Mouse (Mus musculus) ES-E14 (cell line): ENCODE data around the gene Plcl1. TPM values are rescaled to one million over a fixed set of nuclear protein-coding genes. Genes with fewer than 3 reads are reported as not detected.
A peak's percentile ranks its signal among the peaks of the same experiment; 100 is the strongest.

Experiments
- DNase-seq: peaks from one replicate; pipeline ENCODE4 v3.0.0-alpha.2; 2013; ENCODE audit warnings: low read depth, low spot score
- H3K27ac ChIP-seq: 2 replicates; pipeline ENCODE4 v1.5.1; 2012; ENCODE audit warnings: low read depth, mild to moderate bottlenecking, low read length, moderate library complexity, mixed read lengths; ENCODE audit not compliant: poor library complexity, insufficient read depth, severe bottlenecking
- H3K36me3 ChIP-seq: 2 replicates; pipeline ENCODE4 v1.6.1; 2012; ENCODE audit warnings: mild to moderate bottlenecking, low read length, moderate library complexity, mixed read lengths; ENCODE audit not compliant: control insufficient read depth, poor library complexity, insufficient read depth, severe bottlenecking
- H3K4me1 ChIP-seq, 2 experiments: fragments of 150-350 bp in 1 of 2; sonication (generic) in 1 of 2; 2 replicates each; pipeline ENCODE4 v1.6.1; 2012; ENCODE audit warnings: low read length in 2 of 2, mild to moderate bottlenecking in 1 of 2, mixed read lengths in 1 of 2; ENCODE audit not compliant: control insufficient read depth in 2 of 2, insufficient read depth in 2 of 2, poor library complexity in 1 of 2
- H3K4me3 ChIP-seq, 2 experiments: fragments of 150-350 bp in 1 of 2; sonication (generic) in 1 of 2; 2 replicates each; pipeline ENCODE4 v1.5.1; 2012; ENCODE audit warnings: low read length in 2 of 2, low read depth in 1 of 2, mild to moderate bottlenecking in 1 of 2, mixed read lengths in 1 of 2; ENCODE audit not compliant: insufficient read depth in 1 of 2, poor library complexity in 1 of 2, severe bottlenecking in 1 of 2
- H3K9ac ChIP-seq: 2 replicates; pipeline ENCODE4 v1.6.1; 2012; ENCODE audit warnings: low read depth, mild to moderate bottlenecking, low read length, mixed read lengths; ENCODE audit not compliant: poor library complexity, insufficient read depth, severe bottlenecking
- H3K9me3 ChIP-seq: fragments of 150-350 bp; sonication (generic); 2 replicates; pipeline ENCODE4 v1.6.1; 2012; ENCODE audit warnings: low read depth, mild to moderate bottlenecking, low read length; ENCODE audit not compliant: control insufficient read depth, insufficient read depth
- CHD2 ChIP-seq: IDR thresholded peaks from 2 replicates; pipeline ENCODE4 v1.6.1; 2014; ENCODE audit warnings: mild to moderate bottlenecking, low read depth, low read length, inconsistent platforms
- HCFC1 ChIP-seq: IDR thresholded peaks from 2 replicates; pipeline ENCODE4 v1.6.1; 2012; ENCODE audit warnings: low read length, inconsistent platforms, borderline replicate concordance; ENCODE audit not compliant: insufficient read depth
- MAFK ChIP-seq: IDR thresholded peaks from 2 replicates; pipeline ENCODE4 v1.6.1; 2014; ENCODE audit warnings: mild to moderate bottlenecking, low read depth, low read length, inconsistent platforms; ENCODE audit not compliant: insufficient read depth
- ZC3H11A ChIP-seq: IDR thresholded peaks from 2 replicates; pipeline ENCODE4 v1.6.1; 2012; ENCODE audit warnings: low read depth, mild to moderate bottlenecking, inconsistent platforms, low read length, borderline replicate concordance
- ZNF384 ChIP-seq: IDR thresholded peaks from 2 replicates; pipeline ENCODE4 v1.6.1; 2012; ENCODE audit warnings: low read depth, low read length, inconsistent platforms
- in situ Hi-C, 2 experiments: fragments of 600-800 bp; cut with MboI; formaldehyde crosslinking; loops; one replicate each; pipeline ENCODE4 v1.15.1; 2025; ENCODE audit warnings: low sequenced_read_pairs in 2 of 2, inconsistent platforms in 1 of 2; ENCODE audit not compliant: unreplicated experiment in 2 of 2
- total RNA-seq: library from RNA; depleted of rRNA; stranded (reverse); fragments of 300-350 nt; gene quantifications from 2 replicates; pipeline ENCODE4 v1.2.3, GENCODE M21; 2012

Plcl1 gene
- total RNA-seq, 1 experiment = 0.49 TPM

- TF ChIP-seq ZC3H11A (no peak), MAFK (no peak), ZNF384 (no peak), CHD2 (no peak), HCFC1 (no peak)
- Histone ChIP-seq H3K9me3 (no peaks in the 10 kb centered on the region), H3K4me3 (no peak overlapping the region), H3K36me3 (no peaks in the 10 kb centered on the region), H3K9ac (no peak overlapping the region), H3K4me1 (no peaks in the 10 kb centered on the region), H3K27ac (no peak overlapping the region)
- DNase-seq = peak; percentile 1
- in situ Hi-C loops = no loop called here
Observed at GRCm38 (mm10) chr1:55665828-55666673, 260.3 kb downstream of the Plcl1 start.

- Histone ChIP-seq H3K4me3 (no peak overlapping the region), H3K36me3 (no peaks in the 10 kb centered on the region), H3K27ac (no peak overlapping the region), H3K9me3 (no peaks in the 10 kb centered on the region), H3K9ac (no peak overlapping the region), H3K4me1 (no peaks in the 10 kb centered on the region)
- in situ Hi-C loops = no loop called here
- DNase-seq = no peak
- TF ChIP-seq HCFC1 = no peak
- no peak for TF ChIP-seq ZC3H11A
- no peak for TF ChIP-seq CHD2
- TF ChIP-seq MAFK = no peak
- TF ChIP-seq ZNF384 = no peak
Observed at GRCm38 (mm10) chr1:55666798-55667197, 261.1 kb downstream of the Plcl1 start.

GRCm38 (mm10) chr1:55668622-55669237, 263.0 kb downstream of the Plcl1 start:
- no peak overlapping the region for H3K4me3 ChIP-seq
- in situ Hi-C loops = no loop called here
- TF ChIP-seq HCFC1 = no peak
- no peak overlapping the region for H3K27ac ChIP-seq
- H3K9me3 ChIP-seq = no peaks in the 10 kb centered on the region
- DNase-seq = no peak
- no peak overlapping the region for H3K9ac ChIP-seq
- H3K36me3 ChIP-seq = no peaks in the 10 kb centered on the region
- H3K4me1 ChIP-seq = no peaks in the 10 kb centered on the region

GRCm38 (mm10) chr1:55682676-55683075, 277.0 kb downstream of the Plcl1 start:
- no peak for DNase-seq
- Histone ChIP-seq H3K9ac (no peak overlapping the region), H3K27ac (no peak overlapping the region), H3K36me3 (no peaks in the 10 kb centered on the region), H3K4me3 (no peak overlapping the region), H3K9me3 (no peaks in the 10 kb centered on the region), H3K4me1 (no peaks in the 10 kb centered on the region)
- in situ Hi-C loops = no loop called here
- TF ChIP-seq CHD2 (no peak), ZC3H11A (no peak), HCFC1 (no peak), MAFK (no peak), ZNF384 (no peak)
